Mouse (Mus musculus) megakaryocyte, embryonic 14.5 days (primary cell): ENCODE results near the gene Pgm1. TPM values are rescaled to one million over a fixed set of nuclear protein-coding genes. Genes with fewer than 3 reads are reported as not detected.

Experiments used
- H3K27me3 ChIP-seq: replicated peaks from 2 replicates; pipeline ENCODE3; 2012; ENCODE audit warnings: inconsistent platforms
- H3K36me3 ChIP-seq: replicated peaks from 2 replicates; pipeline ENCODE3; 2012; ENCODE audit warnings: low read length, inconsistent platforms, mixed read lengths
- H3K4me1 ChIP-seq: 2 replicates; pipeline ENCODE4 v1.6.1; 2012; ENCODE audit warnings: inconsistent platforms
- H3K4me3 ChIP-seq: replicated peaks from 2 replicates; pipeline ENCODE3; 2012; ENCODE audit warnings: moderate library complexity, mild to moderate bottlenecking, inconsistent platforms
- H3K9me3 ChIP-seq: 2 replicates; pipeline ENCODE4 v1.6.1; 2012; ENCODE audit warnings: inconsistent platforms
- FLI1 ChIP-seq: IDR thresholded peaks from 2 replicates; pipeline ENCODE4 v1.6.1; 2012; ENCODE audit warnings: low read length, inconsistent platforms, mixed read lengths
- GATA1 ChIP-seq: IDR thresholded peaks from 3 replicates; pipeline ENCODE4 v1.6.1; 2012; ENCODE audit warnings: mixed read lengths, low read length, inconsistent platforms, borderline replicate concordance
- polyA plus RNA-seq: library from polyadenylated mRNA; stranded (reverse); fragments of >175 nt; gene quantifications from 2 replicates; pipeline ENCODE4 v1.2.3, GENCODE M21; 2012; ENCODE audit warnings: low replicate concordance; ENCODE audit not compliant: insufficient read depth

Gene Pgm1
- polyA plus RNA-seq, 1 experiment, result 35.7 TPM

- no peak for TF ChIP-seq GATA1
- TF ChIP-seq FLI1, result no peak
- Histone ChIP-seq H3K27me3 (no peaks in the 10 kb centered on the region), H3K4me3 (no peak overlapping the region), H3K36me3 (peaks cover 54% of the 10 kb centered on the region), H3K4me1 (peaks cover 55% of the 10 kb centered on the region), H3K9me3 (no peaks in the 10 kb centered on the region)
Observed at GRCm38 (mm10) chr4:99955396-99955795, 26.2 kb downstream of the Pgm1 start.

GRCm38 (mm10) chr4:99957186-99957585 is 28.0 kb downstream of the Pgm1 start:
- no peak overlapping the region for H3K4me3 ChIP-seq
- TF ChIP-seq FLI1 (no peak), GATA1 (no peak)
- H3K4me1 ChIP-seq, result peaks cover 59% of the 10 kb centered on the region
- H3K27me3 ChIP-seq, result no peaks in the 10 kb centered on the region
- peaks cover 55% of the 10 kb centered on the region for H3K36me3 ChIP-seq
- no peaks in the 10 kb centered on the region for H3K9me3 ChIP-seq

- Histone ChIP-seq H3K36me3 (peaks cover 57% of the 10 kb centered on the region), H3K4me3 (no peak overlapping the region), H3K9me3 (no peaks in the 10 kb centered on the region), H3K4me1 (peaks cover 69% of the 10 kb centered on the region), H3K27me3 (no peaks in the 10 kb centered on the region)
- TF ChIP-seq GATA1, result no peak
- TF ChIP-seq FLI1, result no peak
Observed at GRCm38 (mm10) chr4:99958084-99958815, 29.0 kb downstream of the Pgm1 start.

GRCm38 (mm10) chr4:99959308-99959707 is 30.1 kb downstream of the Pgm1 start:
- peaks cover 71% of the 10 kb centered on the region for H3K4me1 ChIP-seq
- H3K4me3 ChIP-seq, result no peak overlapping the region
- no peaks in the 10 kb centered on the region for H3K9me3 ChIP-seq
- peaks cover 57% of the 10 kb centered on the region for H3K36me3 ChIP-seq
- TF ChIP-seq FLI1 (no peak), GATA1 (no peak)
- H3K27me3 ChIP-seq, result no peaks in the 10 kb centered on the region

- Histone ChIP-seq H3K4me3 (no peak overlapping the region), H3K36me3 (peaks cover 92% of the 10 kb centered on the region)
- TF ChIP-seq GATA1, result no peak
- no peak for TF ChIP-seq FLI1
Observed at GRCm38 (mm10) chr4:99966555-99966954, 37.3 kb downstream of the Pgm1 start.

GRCm38 (mm10) chr4:99969328-99969727 is 40.1 kb downstream of the Pgm1 start:
- Histone ChIP-seq H3K4me1 (peaks cover 9% of the 10 kb centered on the region), H3K9me3 (no peaks in the 10 kb centered on the region), H3K36me3 (peaks cover 92% of the 10 kb centered on the region), H3K4me3 (no peak overlapping the region), H3K27me3 (no peaks in the 10 kb centered on the region)
- TF ChIP-seq FLI1 (no peak), GATA1 (no peak)

More at GRCm38 (mm10) chr4:99966555-99966954, 37.3 kb downstream of the Pgm1 start:
- Histone ChIP-seq H3K9me3 (no peaks in the 10 kb centered on the region), H3K27me3 (no peaks in the 10 kb centered on the region), H3K4me1 (peaks cover 25% of the 10 kb centered on the region)

GRCm38 (mm10) chr4:99970097-99970496 is 40.9 kb downstream of the Pgm1 start:
- peaks cover 4% of the 10 kb centered on the region; the same call in 1 of the 2 replicates for H3K4me1 ChIP-seq
- H3K36me3 ChIP-seq, result peaks cover 94% of the 10 kb centered on the region
- TF ChIP-seq GATA1, result no peak
- no peak for TF ChIP-seq FLI1
- H3K27me3 ChIP-seq, result no peaks in the 10 kb centered on the region
- H3K4me3 ChIP-seq, result no peak overlapping the region
- H3K9me3 ChIP-seq, result no peaks in the 10 kb centered on the region

GRCm38 (mm10) chr4:99972886-99973285 is 43.7 kb downstream of the Pgm1 start:
- peaks cover 4% of the 10 kb centered on the region; the same call in 1 of the 2 replicates for H3K4me1 ChIP-seq
- H3K4me3 ChIP-seq, result no peak overlapping the region
- no peaks in the 10 kb centered on the region for H3K27me3 ChIP-seq
- peaks cover 96% of the 10 kb centered on the region for H3K36me3 ChIP-seq
- H3K9me3 ChIP-seq, result no peaks in the 10 kb centered on the region
- TF ChIP-seq GATA1, result no peak

GRCm38 (mm10) chr4:99973931-99974330 is 44.7 kb downstream of the Pgm1 start:
- Histone ChIP-seq H3K4me1 (peaks cover 4% of the 10 kb centered on the region; the same call in 1 of the 2 replicates), H3K4me3 (no peak overlapping the region), H3K36me3 (peaks cover 94% of the 10 kb centered on the region), H3K9me3 (no peaks in the 10 kb centered on the region), H3K27me3 (no peaks in the 10 kb centered on the region)
- no peak for TF ChIP-seq GATA1
- TF ChIP-seq FLI1, result no peak

GRCm38 (mm10) chr4:99974375-99974774 is 45.2 kb downstream of the Pgm1 start:
- no peaks in the 10 kb centered on the region for H3K27me3 ChIP-seq
- H3K9me3 ChIP-seq, result no peaks in the 10 kb centered on the region
- TF ChIP-seq GATA1 (no peak), FLI1 (no peak)
- H3K4me3 ChIP-seq, result no peak overlapping the region
- H3K4me1 ChIP-seq, result peaks cover 4% of the 10 kb centered on the region; the same call in 1 of the 2 replicates
- H3K36me3 ChIP-seq, result peaks cover 94% of the 10 kb centered on the region

GRCm38 (mm10) chr4:99979326-99979725 is 50.1 kb downstream of the Pgm1 start:
- Histone ChIP-seq H3K9me3 (no peaks in the 10 kb centered on the region), H3K4me3 (no peak overlapping the region), H3K4me1 (no peaks in the 10 kb centered on the region), H3K36me3 (peaks cover 92% of the 10 kb centered on the region), H3K27me3 (no peaks in the 10 kb centered on the region)
- TF ChIP-seq GATA1 (no peak), FLI1 (no peak)
